Mouse (Mus musculus) adrenal gland, adult 10 weeks (tissue): Measurements from ENCODE around the gene Cgn. TPM values are rescaled to one million over a fixed set of nuclear protein-coding genes. Genes with fewer than 3 reads are reported as not detected.

Experiments
- polyA plus RNA-seq: library from polyadenylated mRNA; stranded (reverse); fragments of 350-450 nt; fragmentation: Illumina TruSeq; extraction: RNeasy Lipid Tissue Mini Kit (QIAGEN cat#74804); gene quantifications from one replicate; pipeline ENCODE4 v1.2.3, GENCODE M21; 2014; ENCODE audit warnings: low read depth, low replicate concordance

Gene Cgn
- 0.12 TPM for polyA plus RNA-seq

GRCm38 (mm10) chr3:94786367-94786835 is at the start of gene Cgn:
Cgn (minus strand) TSS chr3:94786492.

Other genes starting within 250 kb of the Cgn start
- gene Snx27, start 203.8 kb downstream of the Cgn start, polyA plus RNA-seq = 71.6 TPM
- gene Gm10972, start 143.4 kb downstream of the Cgn start, polyA plus RNA-seq = not detected
- gene Tuft1, start 127.6 kb downstream of the Cgn start, polyA plus RNA-seq = 6.3 TPM
- not detected for gene Selenbp2, start 92.9 kb downstream of the Cgn start, polyA plus RNA-seq
- gene Pogz, start 51.1 kb upstream of the Cgn start, polyA plus RNA-seq = 16.7 TPM
- 53.7 TPM for gene Psmb4, start 100.5 kb upstream of the Cgn start, polyA plus RNA-seq
- 3.7 TPM for gene Selenbp1, start 146.6 kb upstream of the Cgn start, polyA plus RNA-seq
- 26.5 TPM for gene Rfx5, start 167.6 kb upstream of the Cgn start, polyA plus RNA-seq
- 14.2 TPM for gene Pi4kb, start 188.2 kb upstream of the Cgn start, polyA plus RNA-seq
- 7.3 TPM for gene Zfp687, start 229.0 kb upstream of the Cgn start, polyA plus RNA-seq